Mouse (Mus musculus): ENCODE measurements around the gene Znrf1. TPM values are rescaled to one million over a fixed set of nuclear protein-coding genes. Genes with fewer than 3 reads are reported as not detected.

Znrf1 gene
- polyA plus RNA-seq, 1 experiment, result 62.9 TPM

- WGBS, result 47% methylated on average over 2 of the region's 2 CpGs
- no peaks in the 10 kb centered on the region for H3K27me3 ChIP-seq (ENCODE audit: control insufficient read depth, insufficient read depth, low read length)
- H3K27ac ChIP-seq (ENCODE audit: insufficient read depth, low read length), result peak overlapping the region; percentile 80
- no peak for DNase-seq (ENCODE audit: low read depth in 1 of 2, low spot score in 2 of 2)
- no peaks in the 10 kb centered on the region for H3K36me3 ChIP-seq (ENCODE audit: control insufficient read depth, insufficient read depth, low read length)
- H3K4me3 ChIP-seq (ENCODE audit: extremely low read depth, insufficient read depth, insufficient read length), result no peak overlapping the region
- TF ChIP-seq POLR2A (IDR thresholded peaks at IDR 0.05; ENCODE audit: low read depth, low read length) (no peak), CTCF (IDR thresholded peaks at IDR 0.05; ENCODE audit: extremely low read depth, insufficient read depth, insufficient read length, insufficient replicate concordance) (no peak)
- peaks cover 32% of the 10 kb centered on the region for H3K4me1 ChIP-seq (ENCODE audit: control insufficient read depth, insufficient read depth, insufficient read length)
Measured at GRCm38 (mm10) chr8:111594951-111595350, 59.1 kb downstream of the Znrf1 start.

- DNase-seq (ENCODE audit: low read depth in 1 of 2, low spot score in 2 of 2), result peak; percentile 71 to 76
- Histone ChIP-seq H3K4me1 (ENCODE audit: control insufficient read depth, insufficient read depth, insufficient read length) (peaks cover 32% of the 10 kb centered on the region), H3K27ac (ENCODE audit: insufficient read depth, low read length) (peak overlapping the region; percentile 80), H3K36me3 (ENCODE audit: control insufficient read depth, insufficient read depth, low read length) (no peaks in the 10 kb centered on the region), H3K27me3 (ENCODE audit: control insufficient read depth, insufficient read depth, low read length) (no peaks in the 10 kb centered on the region), H3K4me3 (ENCODE audit: extremely low read depth, insufficient read depth, insufficient read length) (no peak overlapping the region; the same call in 1 of the 2 replicates)
- WGBS, result 6% methylated on average over 15 of the region's 15 CpGs
- TF ChIP-seq POLR2A (IDR thresholded peaks at IDR 0.05; ENCODE audit: low read depth, low read length), result no peak
- TF ChIP-seq CTCF (IDR thresholded peaks at IDR 0.05; ENCODE audit: extremely low read depth, insufficient read depth, insufficient read length, insufficient replicate concordance), result no peak
Measured at GRCm38 (mm10) chr8:111595712-111596484, 60.0 kb downstream of the Znrf1 start.

GRCm38 (mm10) chr8:111596485-111596821 is 60.6 kb downstream of the Znrf1 start:
- Histone ChIP-seq H3K36me3 (ENCODE audit: control insufficient read depth, insufficient read depth, low read length) (no peaks in the 10 kb centered on the region), H3K4me1 (ENCODE audit: control insufficient read depth, insufficient read depth, insufficient read length) (peaks cover 29% of the 10 kb centered on the region), H3K27me3 (ENCODE audit: control insufficient read depth, insufficient read depth, low read length) (no peaks in the 10 kb centered on the region), H3K27ac (ENCODE audit: insufficient read depth, low read length) (peak overlapping the region; percentile 6; the same call in 1 of the 2 replicates), H3K4me3 (ENCODE audit: extremely low read depth, insufficient read depth, insufficient read length) (no peak overlapping the region)
- WGBS, result 32% methylated on average over 3 of the region's 3 CpGs
- DNase-seq (ENCODE audit: low read depth in 1 of 2, low spot score in 2 of 2), result no peak
- TF ChIP-seq POLR2A (IDR thresholded peaks at IDR 0.05; ENCODE audit: low read depth, low read length) (no peak), CTCF (IDR thresholded peaks at IDR 0.05; ENCODE audit: extremely low read depth, insufficient read depth, insufficient read length, insufficient replicate concordance) (no peak)

GRCm38 (mm10) chr8:111597310-111597709 is 61.4 kb downstream of the Znrf1 start:
- TF ChIP-seq CTCF (IDR thresholded peaks at IDR 0.05; ENCODE audit: extremely low read depth, insufficient read depth, insufficient read length, insufficient replicate concordance) (no peak), POLR2A (IDR thresholded peaks at IDR 0.05; ENCODE audit: low read depth, low read length) (no peak)
- Histone ChIP-seq H3K4me3 (ENCODE audit: extremely low read depth, insufficient read depth, insufficient read length) (no peak overlapping the region), H3K4me1 (ENCODE audit: control insufficient read depth, insufficient read depth, insufficient read length) (peaks cover 29% of the 10 kb centered on the region), H3K27me3 (ENCODE audit: control insufficient read depth, insufficient read depth, low read length) (no peaks in the 10 kb centered on the region), H3K36me3 (ENCODE audit: control insufficient read depth, insufficient read depth, low read length) (no peaks in the 10 kb centered on the region), H3K27ac (ENCODE audit: insufficient read depth, low read length) (no peak overlapping the region; the same call in 1 of the 2 replicates)
- no peak for DNase-seq (ENCODE audit: low read depth in 1 of 2, low spot score in 2 of 2)
- 55% methylated on average over 1 of the region's 1 CpGs for WGBS

- DNase-seq (ENCODE audit: low read depth in 1 of 2, low spot score in 2 of 2), result no peak
- no peaks in the 10 kb centered on the region for H3K27me3 ChIP-seq (ENCODE audit: control insufficient read depth, insufficient read depth, low read length)
- H3K36me3 ChIP-seq (ENCODE audit: control insufficient read depth, insufficient read depth, low read length), result no peaks in the 10 kb centered on the region
- H3K27ac ChIP-seq (ENCODE audit: insufficient read depth, low read length), result no peak overlapping the region
- 46% methylated on average over 9 of the region's 9 CpGs for WGBS
- TF ChIP-seq POLR2A (IDR thresholded peaks at IDR 0.05; ENCODE audit: low read depth, low read length), result no peak
- peaks cover 7% of the 10 kb centered on the region for H3K4me1 ChIP-seq (ENCODE audit: control insufficient read depth, insufficient read depth, insufficient read length)
- H3K4me3 ChIP-seq (ENCODE audit: extremely low read depth, insufficient read depth, insufficient read length), result no peak overlapping the region
Measured at GRCm38 (mm10) chr8:111599707-111600444, 64.0 kb downstream of the Znrf1 start.

GRCm38 (mm10) chr8:111602050-111602449 is 66.2 kb downstream of the Znrf1 start:
- Histone ChIP-seq H3K4me1 (ENCODE audit: control insufficient read depth, insufficient read depth, insufficient read length) (peaks cover 2% of the 10 kb centered on the region; the same call in 1 of the 2 replicates), H3K27me3 (ENCODE audit: control insufficient read depth, insufficient read depth, low read length) (no peaks in the 10 kb centered on the region), H3K36me3 (ENCODE audit: control insufficient read depth, insufficient read depth, low read length) (no peaks in the 10 kb centered on the region), H3K27ac (ENCODE audit: insufficient read depth, low read length) (no peak overlapping the region), H3K4me3 (ENCODE audit: extremely low read depth, insufficient read depth, insufficient read length) (no peak overlapping the region)
- WGBS, result 92% methylated on average over 4 of the region's 4 CpGs
- DNase-seq (ENCODE audit: low read depth in 1 of 2, low spot score in 2 of 2), result no peak
- no peak for TF ChIP-seq CTCF (IDR thresholded peaks at IDR 0.05; ENCODE audit: extremely low read depth, insufficient read depth, insufficient read length, insufficient replicate concordance)

- 90% methylated on average over 2 of the region's 2 CpGs for WGBS
- DNase-seq (ENCODE audit: low read depth in 1 of 2, low spot score in 2 of 2), result no peak
- Histone ChIP-seq H3K27ac (ENCODE audit: insufficient read depth, low read length) (no peak overlapping the region), H3K27me3 (ENCODE audit: control insufficient read depth, insufficient read depth, low read length) (no peaks in the 10 kb centered on the region), H3K36me3 (ENCODE audit: control insufficient read depth, insufficient read depth, low read length) (no peaks in the 10 kb centered on the region), H3K4me3 (ENCODE audit: extremely low read depth, insufficient read depth, insufficient read length) (no peak overlapping the region), H3K4me1 (ENCODE audit: control insufficient read depth, insufficient read depth, insufficient read length) (no peaks in the 10 kb centered on the region; the same call in 1 of the 2 replicates)
- no peak for TF ChIP-seq POLR2A (IDR thresholded peaks at IDR 0.05; ENCODE audit: low read depth, low read length)
Measured at GRCm38 (mm10) chr8:111604986-111605385, 69.1 kb downstream of the Znrf1 start.
